Mouse (Mus musculus) gastrocnemius, postnatal 25 days (tissue): ENCODE data around the gene Tssk2. TPM values are rescaled to one million over a fixed set of nuclear protein-coding genes. Genes with fewer than 3 reads are reported as not detected.
A peak's percentile ranks its signal among the peaks of the same experiment; 100 is the strongest.

Experiments
- DNase-seq: peaks from one replicate; pipeline ENCODE4 v3.0.0; 2022
- long read RNA-seq, 2 experiments: library from polyadenylated mRNA; stranded (forward); transcript quantifications; one replicate each; pipeline ENCODE4 v2.0.0; 2021
- total RNA-seq, 2 experiments: library from RNA; stranded (reverse); gene quantifications; 1 replicate in 1 of 2; 2 replicates in 1 of 2; pipeline ENCODE4 v1.2.3; 2021

Tssk2 gene
- total RNA-seq: not detected
- long read RNA-seq, experiment 1: 0 reads
- long read RNA-seq, experiment 2: 0 reads

DNA sequence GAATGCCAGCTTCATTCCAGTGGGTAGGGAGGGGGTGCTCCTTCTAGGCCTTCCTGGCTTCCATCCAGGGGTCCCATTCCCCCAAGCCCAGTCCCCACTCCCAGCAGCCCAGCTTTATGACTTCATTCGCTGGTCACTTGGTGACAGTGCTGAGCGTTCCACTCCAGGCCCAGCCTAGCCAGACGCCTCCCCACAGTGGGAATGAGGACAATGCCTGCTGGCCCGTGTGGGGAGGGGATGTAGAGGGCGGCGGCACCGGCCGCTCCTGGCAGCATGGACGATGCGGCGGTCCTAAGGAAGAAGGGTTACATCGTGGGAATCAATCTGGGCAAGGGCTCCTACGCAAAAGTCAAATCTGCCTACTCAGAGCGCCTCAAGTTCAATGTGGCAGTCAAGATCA, at the start of gene Tssk2, which contains the start of gene Dgcr2:
Gene Tssk2, plus strand, starts transcription at position 176 of the 400 bp plus-strand sequence.
Gene Dgcr2, minus strand, starts transcription at position 101 of the 400 bp plus-strand sequence.
- DNase-seq: no peak

DNA sequence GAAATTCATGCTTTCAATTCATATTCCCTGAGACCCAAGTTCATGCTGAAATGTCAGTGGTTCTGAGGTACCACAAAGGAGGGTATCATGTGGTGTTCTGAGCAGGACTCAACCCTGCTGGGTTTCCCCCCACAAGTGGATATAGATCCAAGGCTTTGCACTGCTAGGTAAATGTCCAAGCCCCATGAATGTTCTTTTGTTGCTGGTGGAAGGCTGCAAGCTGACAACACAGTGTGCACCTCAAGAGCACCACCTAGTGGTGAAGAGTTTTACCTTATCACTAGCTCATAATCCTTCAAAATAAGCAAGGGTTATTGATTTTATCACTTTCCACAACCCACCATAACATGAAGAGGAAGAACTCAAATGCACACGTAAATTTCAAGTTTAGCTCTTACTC, 49.5 kb upstream of the Tssk2 start:
- DNase-seq: no peak

DNA sequence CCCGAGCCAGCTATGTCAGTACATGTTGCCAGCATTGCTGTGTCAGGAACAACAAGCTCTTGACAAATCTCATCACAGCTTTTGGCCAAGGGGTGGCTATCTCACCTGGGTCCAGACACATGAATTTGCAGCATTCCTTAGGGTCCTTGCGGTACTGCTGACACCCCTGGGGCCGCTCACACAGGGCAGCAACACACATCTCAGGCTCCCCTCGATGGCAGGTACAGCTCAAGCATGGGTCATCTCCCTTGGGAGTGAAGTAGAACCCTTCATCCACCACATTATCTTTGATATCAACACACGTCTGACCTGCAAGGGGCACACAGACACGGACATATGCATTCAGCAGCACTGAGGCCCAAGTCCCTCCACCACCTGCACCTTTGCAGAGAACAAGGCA, 49.0 kb upstream of the Tssk2 start:
- no peak for DNase-seq

DNA sequence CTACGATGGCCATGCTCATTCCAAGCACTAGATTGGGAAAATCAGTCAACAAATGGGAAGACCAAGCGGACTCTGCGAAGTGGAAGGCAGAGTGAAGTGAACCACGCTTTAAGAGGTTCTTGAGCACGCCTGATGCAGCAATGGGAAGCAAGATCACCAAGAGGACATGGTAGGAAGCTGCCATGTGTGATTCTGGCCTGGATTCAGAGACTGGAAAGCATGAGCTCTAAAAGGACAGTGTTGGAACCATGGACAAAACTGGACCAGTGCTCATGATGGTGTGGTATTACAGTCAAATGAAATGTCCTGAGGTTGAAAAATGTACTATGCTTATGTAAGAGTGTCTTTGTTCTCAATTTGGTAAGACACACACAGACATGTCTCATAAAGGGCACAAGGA, 47.1 kb upstream of the Tssk2 start:
- no peak for DNase-seq

DNA sequence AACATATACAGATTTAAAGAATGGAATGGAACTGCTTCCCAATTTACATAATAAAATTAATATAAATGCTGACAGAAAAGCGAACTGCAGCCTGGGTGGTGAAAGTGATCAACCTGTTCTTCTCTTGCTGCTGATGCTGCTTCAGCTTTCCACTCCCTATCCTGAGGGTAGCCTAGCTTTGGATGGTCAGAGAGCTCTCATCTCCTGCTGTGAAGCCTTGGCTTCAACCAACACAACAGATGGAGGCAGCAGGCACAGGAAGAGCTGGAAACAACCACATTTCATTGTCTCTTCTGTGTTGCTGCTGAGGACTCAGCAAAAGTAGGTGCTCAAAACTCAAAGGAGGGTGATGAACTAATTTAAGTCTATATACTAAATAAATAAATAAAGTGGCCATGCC, 46.6 kb upstream of the Tssk2 start:
- DNase-seq: no peak

DNA sequence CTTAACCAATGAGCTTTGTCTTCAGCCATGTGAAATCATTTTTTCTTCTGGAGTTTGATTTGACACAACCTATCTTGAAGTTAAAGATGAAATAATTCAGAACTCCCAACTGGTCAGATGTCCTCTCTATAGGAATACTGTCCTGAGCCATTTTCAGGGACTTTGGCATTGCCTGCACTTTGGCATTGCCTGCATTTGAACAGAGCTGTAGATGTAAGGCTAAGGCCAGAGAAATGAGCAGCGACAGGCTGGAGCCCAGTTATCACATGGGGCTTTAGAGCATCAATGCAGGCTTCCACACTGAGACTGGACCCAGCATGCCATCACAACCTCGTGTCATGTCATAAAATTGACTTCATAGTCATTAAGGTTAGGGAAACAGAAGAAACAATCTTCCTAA, 45.2 kb upstream of the Tssk2 start:
- DNase-seq: no peak

DNA sequence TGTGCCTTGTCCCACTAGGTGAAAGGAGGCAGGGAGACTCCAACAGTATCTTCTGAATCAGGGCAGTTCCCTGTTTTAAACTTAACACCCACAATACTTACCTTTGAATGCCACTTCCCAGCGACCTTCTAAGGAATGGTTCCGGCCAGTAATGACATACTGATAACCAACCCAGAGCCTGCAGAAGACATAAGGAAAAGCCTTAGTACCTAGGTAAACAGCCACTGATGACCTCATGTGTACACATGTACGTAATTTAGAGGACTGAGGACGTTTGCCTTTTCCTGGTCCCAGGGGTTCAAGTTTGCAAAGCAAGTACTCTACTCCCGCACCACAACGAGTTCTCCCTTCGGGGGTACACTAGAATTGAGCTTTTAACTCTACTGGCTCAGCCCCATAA, 41.3 kb upstream of the Tssk2 start:
- no peak for DNase-seq

DNA sequence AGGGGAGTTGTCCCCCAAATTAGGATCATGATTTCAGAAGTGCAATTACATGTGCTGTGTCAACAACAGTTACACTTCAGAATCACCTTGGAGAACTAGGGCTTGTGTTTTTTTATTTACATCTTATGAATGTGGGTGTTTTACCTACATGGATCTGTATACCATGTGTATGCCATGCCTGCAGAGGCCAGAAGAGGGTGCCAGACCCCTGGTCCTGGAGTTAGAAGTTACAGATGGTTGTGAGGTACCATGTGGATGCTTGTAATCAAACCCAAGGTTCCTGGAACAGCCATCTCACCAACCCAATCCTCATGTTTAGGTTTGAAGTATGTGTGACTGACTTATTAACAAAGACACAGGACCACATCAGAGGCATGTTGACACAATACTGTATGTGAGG, 39.8 kb upstream of the Tssk2 start:
- DNase-seq: no peak

DNA sequence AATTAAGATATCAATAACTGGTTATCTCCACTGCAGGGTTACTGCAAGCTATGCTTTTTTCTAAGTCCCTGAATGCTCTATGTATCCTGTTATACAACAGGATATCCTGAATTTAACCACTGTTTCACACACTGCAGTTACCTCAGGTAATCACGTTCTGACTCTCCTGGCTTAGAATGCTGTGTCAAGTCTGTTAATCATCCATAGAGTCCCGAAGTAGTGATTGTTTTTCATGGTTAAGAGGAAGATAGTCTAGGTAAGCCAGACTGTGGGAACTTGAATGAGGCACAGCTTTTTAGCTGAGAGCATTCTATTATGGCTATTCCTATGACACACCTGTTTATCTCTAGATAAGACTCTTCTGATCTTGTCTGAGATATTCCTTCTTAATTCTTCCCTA, 33.1 kb upstream of the Tssk2 start:
- no peak for DNase-seq

DNA sequence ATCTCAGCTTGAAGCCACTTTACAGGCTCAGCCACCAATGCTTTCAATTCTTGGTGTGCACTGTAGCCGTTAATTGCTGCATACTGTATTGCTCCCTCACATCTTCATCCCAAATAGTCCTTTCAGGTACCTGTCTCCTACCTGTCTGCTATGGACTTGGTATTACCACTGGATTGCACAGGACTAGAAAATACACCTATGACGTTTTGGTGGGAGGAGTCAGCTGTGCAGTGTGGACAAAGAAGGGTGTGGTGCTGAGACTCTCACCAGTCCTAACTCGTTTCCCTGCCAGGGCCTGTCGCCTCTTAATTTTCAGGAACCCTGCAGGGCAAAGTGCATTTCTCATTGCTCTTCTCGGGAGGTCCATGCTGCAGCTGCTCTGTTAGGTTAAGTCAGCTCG, 32.7 kb upstream of the Tssk2 start:
- DNase-seq: no peak

DNA sequence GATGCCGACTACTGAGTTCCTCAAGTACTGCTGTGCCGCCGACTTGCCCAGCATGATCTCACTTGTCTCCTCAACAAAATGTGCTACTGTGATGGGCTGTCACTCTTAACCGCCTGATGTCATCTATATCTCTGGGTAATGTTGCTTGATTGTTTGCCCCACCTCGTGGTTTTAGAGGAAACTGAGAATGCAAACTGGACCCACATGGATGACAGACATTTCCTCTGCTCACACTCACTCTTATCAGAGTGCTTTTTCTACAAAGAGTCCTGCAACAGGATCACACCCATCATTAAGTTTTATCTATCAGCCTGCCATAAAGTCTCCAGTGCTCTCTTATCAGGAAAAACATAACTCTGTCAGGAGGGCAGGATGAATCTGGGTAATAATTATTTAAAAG, 27.2 kb upstream of the Tssk2 start:
- DNase-seq: no peak

DNA sequence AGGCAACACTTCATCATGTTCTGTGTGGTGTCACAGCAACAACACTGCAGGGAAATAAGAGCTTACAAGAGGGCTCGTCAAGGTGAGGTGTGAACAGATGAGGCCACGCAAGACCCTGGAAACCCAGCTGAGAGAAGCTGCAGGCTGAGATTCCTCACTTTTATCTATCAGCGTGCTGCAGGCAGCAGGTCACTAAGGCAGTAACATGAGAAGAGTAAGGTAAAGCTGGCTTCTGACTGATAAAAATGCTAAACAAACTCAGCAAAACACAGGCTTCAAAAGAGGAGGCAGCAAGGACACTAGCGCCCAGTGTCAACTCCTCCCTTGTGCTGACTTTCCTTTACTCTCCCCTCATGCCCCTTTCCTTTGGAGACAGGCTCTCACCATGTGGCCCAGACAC, 25.4 kb upstream of the Tssk2 start:
- no peak for DNase-seq

DNA sequence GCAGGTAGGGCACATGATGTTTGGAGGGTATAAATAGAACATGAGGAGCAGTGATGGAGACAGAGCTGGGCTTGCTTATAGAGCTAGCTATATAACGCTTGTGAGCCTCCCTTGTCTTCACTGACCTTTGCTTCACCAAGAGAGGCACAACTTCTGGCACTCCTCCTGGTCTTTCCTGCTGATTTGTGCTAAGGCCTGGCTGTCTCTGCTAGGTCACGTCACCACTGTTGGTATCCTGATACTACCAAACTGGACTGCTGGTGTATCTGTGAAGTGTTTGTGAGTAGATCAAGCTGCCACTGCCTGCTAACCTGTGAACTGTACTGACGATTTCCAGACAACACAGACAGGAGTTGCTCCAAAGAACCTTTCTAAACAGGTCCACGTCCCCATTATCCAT, 23.3 kb upstream of the Tssk2 start:
- DNase-seq: no peak

DNA sequence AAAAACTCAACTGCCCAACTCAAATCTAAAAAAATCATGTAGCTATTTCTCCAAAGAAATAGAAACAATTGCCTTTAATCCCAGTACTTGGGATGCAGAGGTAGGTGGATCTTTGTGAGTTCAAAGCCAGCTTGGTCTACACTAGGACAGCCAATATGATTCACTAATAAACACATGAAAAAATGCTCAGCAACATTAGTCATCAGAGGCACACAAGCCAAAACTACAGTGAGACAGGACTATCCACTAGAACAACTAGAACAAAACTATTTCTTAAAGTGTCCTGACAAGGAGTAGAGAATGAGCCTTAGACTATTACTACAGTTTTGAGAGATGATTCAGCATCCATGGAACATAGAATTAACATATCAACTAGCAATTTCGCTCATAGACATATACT, 22.3 kb upstream of the Tssk2 start:
- DNase-seq: no peak

DNA sequence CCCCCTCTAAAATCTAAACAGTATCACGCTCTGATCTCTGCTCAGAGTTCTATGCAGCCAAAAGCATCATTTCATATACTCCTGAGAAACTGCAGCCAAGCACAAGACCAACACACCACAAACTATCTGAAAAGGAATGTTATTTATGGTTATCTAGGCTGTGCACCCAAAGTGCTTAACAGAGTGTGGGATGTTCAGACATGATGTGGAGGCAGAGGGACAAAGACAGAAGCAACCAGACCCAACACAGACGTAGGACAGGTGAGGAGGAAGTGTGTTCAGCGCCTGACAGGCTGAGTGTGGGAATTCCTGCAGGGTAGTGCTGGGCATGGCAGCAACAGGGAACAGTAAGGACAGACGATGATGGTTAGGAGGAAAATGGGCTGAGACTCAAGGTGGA, 18.9 kb upstream of the Tssk2 start:
- DNase-seq: no peak

DNA sequence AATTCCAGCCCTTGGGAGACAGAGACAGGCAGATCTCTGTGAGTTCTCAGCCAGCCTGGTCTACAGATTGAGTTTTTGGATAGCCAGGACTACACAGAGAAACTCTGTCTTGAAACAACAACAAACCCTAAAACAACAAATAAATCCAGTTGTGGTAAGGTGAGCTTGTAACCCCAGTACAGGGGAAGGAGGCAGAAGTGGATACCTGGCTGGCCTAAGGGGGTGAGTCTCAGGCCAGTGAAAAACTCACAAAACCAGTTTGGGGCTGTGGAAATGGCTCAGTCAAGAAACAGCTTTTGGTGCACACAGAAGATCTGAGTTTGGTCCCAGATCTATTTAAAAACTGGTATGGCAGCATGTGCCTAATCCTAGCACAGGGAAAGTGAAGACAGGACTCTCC, 16.2 kb upstream of the Tssk2 start:
- DNase-seq: no peak

DNA sequence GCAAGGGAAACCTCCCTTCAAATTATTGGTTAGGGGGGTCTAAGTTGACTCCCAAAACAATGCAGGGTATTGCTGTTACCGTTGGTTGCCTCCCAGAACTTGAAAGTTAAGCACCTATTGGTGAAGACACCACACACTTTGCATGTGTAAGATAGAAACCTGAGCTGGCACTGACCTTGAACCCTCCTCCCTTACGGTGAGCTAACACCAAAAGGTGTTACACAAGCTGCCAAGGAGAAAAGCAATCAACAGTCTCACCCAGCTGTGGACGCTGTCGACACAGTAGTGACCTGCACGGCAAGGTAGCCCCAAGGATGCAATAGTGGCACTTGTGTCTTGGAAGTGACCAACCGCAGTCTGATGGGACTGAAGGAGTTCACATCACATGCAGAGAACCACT, 14.3 kb upstream of the Tssk2 start:
- no peak for DNase-seq

DNA sequence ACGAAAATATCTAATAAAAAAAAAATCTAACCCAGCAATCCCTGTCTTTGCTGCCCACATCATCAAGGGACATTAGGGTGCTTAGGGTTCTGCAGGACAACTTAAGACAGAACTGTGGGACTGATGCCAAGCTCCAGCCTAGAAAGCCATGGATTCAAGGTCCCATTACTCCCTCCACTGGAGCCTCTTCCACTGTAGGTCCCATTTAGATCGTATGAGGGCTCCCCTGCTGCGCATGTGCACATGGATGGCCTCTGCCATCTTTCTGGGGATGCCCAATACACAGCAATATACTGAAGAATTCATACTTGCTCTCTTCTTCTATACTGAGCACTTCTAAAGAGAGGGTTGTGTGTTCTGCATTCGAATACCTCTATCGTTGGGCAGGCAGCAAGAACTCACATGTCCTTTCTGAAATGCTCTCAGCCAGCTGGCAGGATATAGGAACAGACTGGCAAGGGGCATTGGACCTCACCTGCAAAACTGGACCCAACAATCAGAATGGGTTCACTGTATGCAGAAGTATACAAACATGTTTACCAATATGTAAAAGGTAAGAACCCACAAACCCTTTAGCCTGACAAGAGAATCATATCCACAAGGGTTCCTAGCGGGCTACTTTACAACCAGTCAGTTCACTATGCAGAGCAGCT, 8.6 kb upstream of the Tssk2 start:
- no peak for DNase-seq

DNA sequence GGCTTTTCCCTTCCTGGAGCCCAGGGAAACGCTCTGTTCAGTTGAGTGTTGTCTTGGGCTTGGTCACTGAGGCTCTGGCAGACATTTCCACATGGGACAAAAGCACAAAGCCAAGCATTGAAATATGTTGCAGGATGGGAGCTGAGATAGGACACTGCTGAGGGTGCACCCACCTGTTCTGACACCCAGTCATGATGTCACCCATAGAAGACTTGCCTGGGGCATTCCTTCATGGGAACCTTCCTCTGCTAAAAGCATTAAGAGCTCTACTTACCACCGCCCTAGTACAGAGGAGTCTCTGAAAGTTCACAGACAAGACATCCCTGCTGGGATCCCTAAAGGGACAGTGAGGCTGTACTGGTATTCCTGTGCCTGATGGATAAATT, 8.1 kb upstream of the Tssk2 start:
- no peak for DNase-seq

DNA sequence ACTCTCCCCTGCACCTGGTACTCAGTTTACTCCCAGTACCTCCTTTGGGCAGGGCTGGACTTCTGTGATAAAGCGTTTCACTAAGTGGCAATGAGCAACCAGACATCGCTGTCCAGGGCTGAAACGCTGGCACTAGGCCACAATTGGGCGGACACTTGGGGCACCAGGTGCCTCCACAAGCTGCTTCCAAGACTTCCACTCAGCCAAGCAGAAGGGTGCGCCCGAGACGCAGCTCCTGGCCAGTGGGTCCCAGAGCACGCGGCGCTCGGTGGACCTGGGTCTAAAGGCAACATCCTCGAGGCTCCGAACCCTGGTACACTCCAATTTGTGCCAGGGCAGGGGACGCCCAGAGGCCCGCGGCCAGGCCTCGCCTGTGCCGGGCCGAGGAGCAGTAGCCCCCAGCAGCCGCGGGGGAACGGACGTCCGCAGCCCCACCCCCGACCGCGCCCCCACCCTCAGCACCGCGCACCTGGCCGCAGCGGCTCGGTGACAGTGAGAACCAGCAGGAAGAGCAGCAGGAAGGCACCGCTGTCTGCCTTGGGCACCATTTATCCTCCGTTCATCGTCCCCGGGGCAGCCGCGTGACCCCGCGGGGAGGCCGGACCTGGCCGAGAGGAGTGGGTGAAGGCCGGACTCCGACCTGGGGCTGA, 7.4 kb upstream of the Tssk2 start:
- peak; percentile 78 for DNase-seq

DNA sequence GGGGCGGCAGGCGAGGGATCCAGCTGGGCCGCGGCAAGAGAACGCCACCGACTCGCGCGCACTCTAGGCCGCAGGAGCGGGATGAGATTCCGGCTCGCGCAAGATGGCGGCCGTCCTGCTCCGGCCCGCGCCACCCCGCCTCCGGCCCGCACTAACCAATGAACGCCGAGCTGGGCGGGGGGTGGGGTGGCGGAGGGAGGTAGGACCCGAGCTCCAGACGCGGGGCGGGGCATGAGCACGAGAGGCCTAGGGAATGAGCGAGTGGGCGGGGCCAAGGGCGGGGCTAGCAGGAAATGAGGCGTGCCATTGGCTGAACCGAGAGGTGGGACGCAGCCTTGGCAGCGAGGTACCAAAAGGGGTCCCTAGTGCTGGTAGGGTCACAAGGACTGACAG, 6.9 kb upstream of the Tssk2 start, which contains the start of gene Gm20518:
Gene Gm20518, minus strand, starts transcription at position 105 of the 393 bp plus-strand sequence.
- peak; percentile 99 for DNase-seq

DNA sequence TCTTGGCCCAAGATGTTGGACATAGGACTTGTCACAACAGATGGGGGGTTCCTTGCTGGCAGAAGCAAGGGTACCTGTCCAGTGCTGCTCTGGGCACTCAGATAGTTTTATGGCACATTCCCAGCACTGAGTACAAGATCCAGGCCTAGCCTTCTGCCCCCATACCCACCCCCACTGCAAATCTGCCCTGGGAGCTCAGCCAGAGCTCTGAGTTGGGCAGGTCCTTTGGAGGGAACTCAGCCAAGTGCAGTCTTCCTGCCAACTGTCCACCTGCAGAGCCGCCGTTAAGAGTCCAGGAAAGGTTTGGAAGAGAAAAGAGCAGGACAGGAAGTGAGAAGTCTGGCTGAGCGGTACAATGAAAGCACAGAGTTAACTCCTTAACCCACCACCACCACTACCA, 5.8 kb upstream of the Tssk2 start:
- DNase-seq: no peak

DNA sequence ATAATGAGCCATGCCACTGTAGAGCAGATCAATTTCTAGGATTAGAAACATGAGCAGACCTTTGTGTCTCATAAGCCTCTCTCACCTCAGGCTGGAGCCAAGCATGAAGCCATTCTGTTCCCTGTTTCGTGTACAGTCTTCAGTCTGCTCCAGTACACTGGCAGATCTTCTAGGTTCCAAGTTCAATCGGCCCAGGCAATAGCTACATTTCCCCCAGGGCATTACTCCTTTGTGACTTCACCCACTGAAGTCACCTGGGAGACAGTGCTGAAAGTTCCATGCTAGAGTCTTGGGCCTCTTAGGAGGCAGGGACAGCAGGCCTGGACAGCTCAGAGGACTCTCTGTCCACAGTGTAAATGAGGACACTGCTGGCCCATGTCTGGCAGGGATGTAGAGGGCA, 4.5 kb upstream of the Tssk2 start, which contains the start of gene Tssk1:
Gene Tssk1, plus strand, starts transcription at position 301 of the 400 bp plus-strand sequence.
- DNase-seq: no peak

DNA sequence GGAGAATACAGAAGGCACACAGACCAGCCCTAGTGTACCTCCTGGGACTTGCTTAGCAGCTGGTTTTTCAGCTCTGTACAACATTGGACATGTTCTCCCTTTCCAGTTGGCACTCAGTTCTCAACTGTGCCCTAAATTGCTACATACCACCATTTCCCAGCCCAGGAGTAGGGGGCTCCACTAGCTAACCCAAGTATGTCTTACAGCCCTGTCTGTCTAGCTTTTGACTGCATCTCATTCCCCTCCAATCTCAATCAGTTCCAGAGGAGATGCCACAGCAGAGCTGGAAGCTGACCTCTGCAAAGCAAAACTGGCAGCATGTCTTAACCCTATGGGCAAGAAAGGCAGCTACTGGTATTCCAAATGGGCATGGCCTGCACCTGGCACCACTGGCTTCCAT, 2.3 kb upstream of the Tssk2 start:
- no peak for DNase-seq
